Mouse (Mus musculus) heart, embryonic 13.5 days (tissue): ENCODE results near the gene Ccdc154. TPM values are rescaled to one million over a fixed set of nuclear protein-coding genes. Genes with fewer than 3 reads are reported as not detected.

Source experiments
- ATAC-seq: fragments of 200-750 bp; cut with Nextera tagmentation; 2 replicates; pipeline ENCODE4 v1.8.0; 2017; ENCODE audit warnings: moderate TSS enrichment; ENCODE audit not compliant: insufficient number of reproducible peaks, low FRiP score, low TSS enrichment; ENCODE audit errors: extremely low read depth
- H3K27ac ChIP-seq: fragments of 300-500 bp; sonication (generic); replicated peaks from 2 replicates; pipeline ENCODE4 v1.5.1; 2015; ENCODE audit warnings: moderate library complexity, mild to moderate bottlenecking, inconsistent platforms
- H3K27me3 ChIP-seq: fragments of 300-500 bp; sonication (generic); replicated peaks from 2 replicates; pipeline ENCODE4 v1.6.1; 2015; ENCODE audit warnings: mild to moderate bottlenecking, inconsistent platforms
- H3K36me3 ChIP-seq: fragments of 300-500 bp; sonication (generic); 2 replicates; pipeline ENCODE4 v1.6.1; 2015; ENCODE audit warnings: mild to moderate bottlenecking, inconsistent platforms
- H3K4me1 ChIP-seq: fragments of 300-500 bp; sonication (generic); 2 replicates; pipeline ENCODE4 v1.6.1; 2015; ENCODE audit warnings: inconsistent platforms
- H3K4me2 ChIP-seq: fragments of 300-500 bp; sonication (generic); 2 replicates; pipeline ENCODE4 v1.6.1; 2015; ENCODE audit warnings: inconsistent platforms, mild to moderate bottlenecking, moderate library complexity
- H3K4me3 ChIP-seq: fragments of 300-500 bp; sonication (generic); 2 replicates; pipeline ENCODE4 v1.5.1; 2015; ENCODE audit warnings: moderate library complexity, mild to moderate bottlenecking, inconsistent platforms
- H3K9ac ChIP-seq: fragments of 300-500 bp; sonication (generic); 2 replicates; pipeline ENCODE4 v1.6.1; 2015; ENCODE audit warnings: inconsistent platforms, mild to moderate bottlenecking, moderate library complexity
- H3K9me3 ChIP-seq: fragments of 300-500 bp; sonication (generic); 2 replicates; pipeline ENCODE4 v1.6.1; 2016; ENCODE audit warnings: inconsistent platforms
- WGBS: fragments of 180-500 bp; shearing (Covaris S2); methylation state at CpG from one replicate; pipeline ENCODE4 v1.1.7; 2015; ENCODE audit warnings: mixed read lengths; 5-methylcytosine and 5-hydroxymethylcytosine counted together
- polyA plus RNA-seq: library from polyadenylated mRNA; unstranded; fragments of >200 nt; fragmentation: Nextera tagmentation; extraction: Ambion mirVana; gene quantifications from 2 replicates; pipeline ENCODE4 v1.2.1, GENCODE M21; 2015

Ccdc154 gene
- polyA plus RNA-seq, 1 experiment from 2014 or later = not detected

DNA sequence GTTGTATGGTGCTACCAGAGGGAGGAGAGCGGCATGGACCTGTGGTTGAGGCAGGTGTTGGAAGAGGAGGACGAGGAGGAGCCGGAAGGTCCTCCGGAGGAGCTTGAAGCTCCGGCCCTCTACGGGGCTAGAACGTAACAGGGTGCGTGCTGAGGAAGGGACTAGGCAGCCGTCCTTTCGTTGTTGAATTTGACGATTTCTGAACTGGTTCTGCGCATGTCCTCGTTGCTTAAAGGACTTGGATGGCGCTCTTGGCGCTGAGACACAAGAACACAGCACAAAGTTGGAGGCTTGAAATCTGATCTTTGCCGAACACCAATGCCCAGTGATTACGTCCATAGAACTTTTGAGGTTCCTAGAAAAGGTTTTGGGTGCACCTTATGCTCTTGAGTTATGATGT is 22.7 kb downstream of the Ccdc154 start:
- Histone ChIP-seq H3K27me3 (peaks cover 24% of the 10 kb centered on the region), H3K9ac (peak overlapping the region; percentile 88), H3K4me2 (peak overlapping the region; percentile 90), H3K4me1 (peaks cover 42% of the 10 kb centered on the region), H3K9me3 (no peaks in the 10 kb centered on the region), H3K27ac (peak overlapping the region; percentile 91), H3K36me3 (peaks cover 7% of the 10 kb centered on the region; the same call in 1 of the 2 replicates), H3K4me3 (peak overlapping the region; percentile 74)
- no peak for ATAC-seq
- 8% methylated on average over 17 of the region's 17 CpGs for WGBS

DNA sequence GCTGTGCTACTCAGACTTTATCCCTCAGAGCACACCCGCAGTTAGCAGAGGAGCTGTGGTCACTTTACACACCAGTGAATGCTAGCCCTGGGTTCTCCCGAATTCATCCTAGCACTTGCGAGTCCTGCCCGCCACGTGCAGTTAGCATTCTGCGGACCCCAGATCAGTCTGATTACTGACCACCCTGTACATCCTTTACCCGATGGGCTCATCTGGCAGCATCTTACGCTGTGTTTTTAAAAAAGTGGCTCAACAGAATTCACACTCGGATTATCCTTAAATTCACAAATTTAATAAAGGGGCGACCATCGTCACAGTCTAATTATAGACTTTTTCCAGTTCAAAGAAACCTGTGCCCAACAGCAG is 25.5 kb downstream of the Ccdc154 start:
- H3K27me3 ChIP-seq = 0 out of 2 replicates have a peak, but pooled peaks cover 5% of the 10 kb centered on the region
- H3K9me3 ChIP-seq = no peaks in the 10 kb centered on the region
- H3K4me2 ChIP-seq = peak overlapping the region; percentile 77
- peaks cover 28% of the 10 kb centered on the region for H3K36me3 ChIP-seq
- peak overlapping the region; percentile 80 for H3K27ac ChIP-seq
- WGBS = 3% methylated on average over 11 of the region's 11 CpGs
- H3K4me3 ChIP-seq = peak overlapping the region; percentile 97
- H3K4me1 ChIP-seq = peaks cover 44% of the 10 kb centered on the region
- H3K9ac ChIP-seq = peak overlapping the region; percentile 98
- no peak for ATAC-seq

DNA sequence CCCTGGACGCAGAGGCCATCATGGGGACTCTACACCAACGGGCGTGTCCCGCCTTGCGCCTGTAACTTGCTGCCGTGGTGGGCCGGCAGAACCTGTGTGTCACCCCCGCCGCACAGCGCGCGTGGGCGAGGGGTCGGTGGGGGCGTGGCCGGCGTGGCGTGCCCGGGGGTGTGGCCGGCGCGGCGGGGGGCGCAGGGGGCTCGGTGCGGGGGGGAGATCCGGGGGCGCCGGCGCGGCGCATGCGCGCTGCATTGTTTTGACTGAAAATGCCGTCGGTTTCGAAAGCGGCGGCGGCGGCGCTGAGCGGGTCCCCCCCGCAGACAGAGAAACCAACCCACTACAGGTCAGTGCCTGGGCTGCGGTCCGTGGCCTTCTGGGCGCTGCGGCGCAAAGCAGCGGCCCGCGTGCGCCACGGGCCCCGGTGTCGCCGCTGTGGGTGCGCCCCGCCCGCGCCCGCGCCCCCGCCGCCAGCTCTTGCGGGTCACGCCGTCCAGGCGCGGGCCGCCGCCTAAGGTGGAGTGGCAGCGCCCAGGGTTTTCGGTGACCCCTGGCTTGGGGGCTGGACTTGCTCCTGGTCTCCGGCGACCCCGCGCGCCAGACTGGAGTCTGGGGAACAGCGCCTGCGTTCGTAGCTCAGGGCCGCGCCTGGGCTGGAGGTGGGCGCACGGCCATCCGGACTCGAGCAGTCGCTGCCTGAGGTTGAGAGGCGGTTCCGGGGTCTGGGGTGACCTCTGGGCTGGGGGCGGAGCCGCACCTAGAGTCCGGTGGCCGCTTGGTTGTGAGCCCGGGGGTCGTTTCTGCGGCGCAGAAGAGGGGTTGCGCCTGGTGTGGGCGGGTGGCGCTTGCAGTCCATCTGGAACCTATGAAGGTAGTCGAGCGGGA is 26.1 kb downstream of the Ccdc154 start, which contains the start of gene Unkl:
TSS of gene Unkl (plus strand) at position 248 of the 882 bp plus-strand sequence.
- peak within 1 kb of the TSS; percentile 98 for H3K9ac ChIP-seq
- 1% methylated on average over 82 of the region's 104 CpGs for WGBS

DNA sequence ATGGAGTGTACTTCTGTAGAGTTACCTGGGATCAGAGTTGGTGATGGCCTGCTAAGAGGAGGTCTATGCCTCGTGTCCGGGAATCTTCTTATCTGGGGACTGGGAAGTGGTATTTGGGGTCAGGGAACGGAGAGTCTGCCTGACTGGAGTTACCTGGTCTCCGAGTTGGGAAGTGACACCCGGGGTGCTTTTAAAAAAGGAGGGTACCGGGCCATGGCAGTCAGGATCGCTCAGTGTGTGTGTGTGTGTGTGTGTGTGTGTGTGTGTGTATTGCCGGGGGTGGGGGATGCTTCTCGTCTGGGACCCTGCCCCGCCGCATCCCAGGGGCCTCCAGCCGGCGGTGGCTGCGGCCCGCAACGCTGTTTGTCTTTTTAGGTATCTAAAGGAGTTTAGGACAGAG is 26.8 kb downstream of the Ccdc154 start:
- 2% methylated on average over 16 of the region's 16 CpGs for WGBS

More for the DNA sequence above, 26.1 kb downstream of the Ccdc154 start, which contains the start of gene Unkl:
- Histone ChIP-seq H3K4me3 (peak within 1 kb of the TSS; percentile 97), H3K4me1 (peaks cover 42% of the 10 kb centered on the region), H3K36me3 (peaks cover 29% of the 10 kb centered on the region), H3K27me3 (no peaks in the 10 kb centered on the region), H3K27ac (peak within 1 kb of the TSS; percentile 80), H3K4me2 (peak within 1 kb of the TSS; percentile 77), H3K9me3 (no peaks in the 10 kb centered on the region)
- peak; percentile 57; the same call in 1 of the 2 replicates for ATAC-seq

DNA sequence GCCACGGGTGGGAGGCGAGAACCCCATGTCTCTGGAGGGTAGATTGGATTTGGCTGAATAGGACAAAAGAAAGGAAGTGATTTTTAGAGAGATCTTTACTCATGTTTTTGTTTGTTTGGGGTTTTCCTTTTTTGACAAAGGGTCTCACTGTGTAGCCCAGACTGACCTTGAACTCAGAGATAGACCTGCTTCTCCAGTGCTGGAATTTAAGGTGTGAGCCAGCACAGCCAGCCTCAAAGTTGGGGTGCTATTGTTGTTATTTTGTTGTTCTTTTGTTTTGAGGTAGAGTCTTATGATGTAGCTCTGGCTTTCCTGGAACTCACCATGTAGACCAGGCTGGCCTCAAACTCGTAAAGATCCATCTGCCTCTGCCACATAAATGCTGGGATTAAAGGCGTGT is 40.1 kb downstream of the Ccdc154 start:
- Histone ChIP-seq H3K36me3 (peaks cover 92% of the 10 kb centered on the region), H3K27me3 (no peaks in the 10 kb centered on the region), H3K27ac (no peak overlapping the region), H3K9ac (no peak overlapping the region), H3K4me2 (no peak overlapping the region), H3K4me3 (no peak overlapping the region), H3K9me3 (no peaks in the 10 kb centered on the region), H3K4me1 (no peaks in the 10 kb centered on the region)
- no peak for ATAC-seq
- 93% methylated on average over 4 of the region's 4 CpGs for WGBS

More for the DNA sequence above, 26.8 kb downstream of the Ccdc154 start:
- Histone ChIP-seq H3K27me3 (no peaks in the 10 kb centered on the region), H3K9me3 (no peaks in the 10 kb centered on the region), H3K27ac (peak overlapping the region; percentile 80; the same call in 1 of the 2 replicates), H3K9ac (peak overlapping the region; percentile 98), H3K4me1 (peaks cover 36% of the 10 kb centered on the region), H3K36me3 (peaks cover 35% of the 10 kb centered on the region), H3K4me3 (peak overlapping the region; percentile 97), H3K4me2 (peak overlapping the region; percentile 77)
- ATAC-seq = no peak

DNA sequence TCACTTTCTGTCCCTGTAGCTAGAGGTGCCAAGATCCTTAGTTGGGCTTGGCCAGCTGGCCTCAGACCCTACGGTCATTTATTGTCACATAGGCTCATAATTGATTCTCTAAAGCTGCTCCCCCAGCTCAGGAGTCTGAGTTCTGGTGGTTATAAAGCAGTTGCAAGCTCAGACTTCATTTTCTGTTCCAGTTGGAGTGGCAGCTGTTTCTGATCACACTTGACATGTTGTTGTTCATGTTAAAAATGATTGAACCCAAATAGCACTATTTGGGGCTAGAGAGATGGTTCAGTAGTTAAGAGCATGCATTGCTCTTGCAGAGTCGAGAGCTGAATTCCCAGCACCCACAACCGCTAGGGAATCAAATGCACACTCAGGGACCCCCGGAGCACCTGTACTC is 47.7 kb downstream of the Ccdc154 start:
- 93% methylated on average over 4 of the region's 4 CpGs for WGBS

DNA sequence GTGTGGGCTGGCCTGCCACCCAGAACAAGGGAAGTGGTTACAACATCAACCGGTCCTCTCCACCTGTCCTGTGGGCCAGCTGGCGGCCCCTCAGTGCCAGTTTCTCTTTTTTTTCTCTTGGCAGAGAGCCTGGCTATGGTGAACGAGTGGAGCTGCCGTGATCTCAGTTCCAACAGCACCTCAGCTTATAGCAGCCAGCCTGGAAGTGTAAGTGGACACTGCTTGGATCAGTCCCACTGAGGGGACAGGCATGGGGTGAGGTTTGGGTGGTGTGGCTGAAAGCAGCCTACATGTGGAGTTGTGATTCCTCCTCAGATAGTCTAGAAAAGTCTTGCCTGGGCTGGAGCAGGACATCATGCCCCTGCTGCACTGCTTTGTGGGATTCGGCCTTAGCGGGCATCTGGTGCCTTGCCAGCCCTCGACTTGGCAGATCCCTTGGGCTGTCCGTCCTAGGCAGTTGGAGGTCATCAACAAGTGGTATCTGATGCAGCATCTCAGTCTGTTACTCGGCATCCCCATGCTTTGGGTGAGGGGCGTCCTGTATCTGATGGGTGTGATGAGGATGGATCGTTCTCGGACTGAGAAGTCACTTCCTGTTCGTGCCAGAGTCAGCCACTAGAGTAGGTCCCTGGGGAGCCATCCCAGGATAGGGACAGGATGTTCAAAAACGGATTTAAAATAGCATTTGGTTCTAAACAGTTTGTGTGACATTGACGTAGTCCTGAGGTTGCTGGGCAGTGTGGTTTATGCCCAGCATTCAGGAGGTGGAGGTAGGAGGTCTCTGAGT is 48.6 kb downstream of the Ccdc154 start:
- Histone ChIP-seq H3K9me3 (no peaks in the 10 kb centered on the region), H3K27ac (no peak overlapping the region), H3K27me3 (no peaks in the 10 kb centered on the region), H3K4me1 (no peaks in the 10 kb centered on the region), H3K4me3 (no peak overlapping the region), H3K9ac (no peak overlapping the region), H3K36me3 (peaks cover 98% of the 10 kb centered on the region), H3K4me2 (no peak overlapping the region)
- 76% methylated on average over 15 of the region's 15 CpGs for WGBS
- no peak for ATAC-seq

More for the DNA sequence above, 47.7 kb downstream of the Ccdc154 start:
- Histone ChIP-seq H3K4me3 (no peak overlapping the region), H3K36me3 (peaks cover 98% of the 10 kb centered on the region), H3K9ac (no peak overlapping the region), H3K4me2 (no peak overlapping the region), H3K27ac (no peak overlapping the region), H3K27me3 (no peaks in the 10 kb centered on the region), H3K9me3 (no peaks in the 10 kb centered on the region), H3K4me1 (no peaks in the 10 kb centered on the region)
- no peak for ATAC-seq

DNA sequence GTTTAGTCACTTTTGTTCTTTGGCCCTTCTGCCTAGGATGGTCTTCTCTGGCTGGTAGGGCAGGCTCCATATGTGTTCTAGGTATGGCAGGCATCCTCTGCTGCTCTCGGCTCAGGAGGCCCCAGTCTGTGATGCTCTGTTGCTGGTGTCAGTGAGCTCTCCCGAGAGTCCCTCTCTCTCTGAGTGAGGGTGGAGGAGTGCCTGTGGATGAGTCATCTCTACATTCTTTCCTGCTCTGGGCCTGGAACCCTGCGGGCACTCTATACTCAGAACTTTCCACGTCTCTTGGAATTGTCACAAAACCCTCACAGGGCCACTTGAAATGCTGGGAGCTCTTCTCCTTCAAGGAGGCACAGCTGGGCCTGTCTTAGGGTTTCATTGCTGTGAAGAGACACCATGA is 49.4 kb downstream of the Ccdc154 start:
- no peak overlapping the region for H3K4me2 ChIP-seq
- no peak overlapping the region for H3K9ac ChIP-seq
- no peaks in the 10 kb centered on the region for H3K9me3 ChIP-seq
- H3K4me1 ChIP-seq = no peaks in the 10 kb centered on the region
- no peak overlapping the region for H3K27ac ChIP-seq
- no peaks in the 10 kb centered on the region for H3K27me3 ChIP-seq
- no peak overlapping the region for H3K4me3 ChIP-seq
- ATAC-seq = no peak
- peaks cover 99% of the 10 kb centered on the region for H3K36me3 ChIP-seq
- WGBS = 60% methylated on average over 4 of the region's 4 CpGs

DNA sequence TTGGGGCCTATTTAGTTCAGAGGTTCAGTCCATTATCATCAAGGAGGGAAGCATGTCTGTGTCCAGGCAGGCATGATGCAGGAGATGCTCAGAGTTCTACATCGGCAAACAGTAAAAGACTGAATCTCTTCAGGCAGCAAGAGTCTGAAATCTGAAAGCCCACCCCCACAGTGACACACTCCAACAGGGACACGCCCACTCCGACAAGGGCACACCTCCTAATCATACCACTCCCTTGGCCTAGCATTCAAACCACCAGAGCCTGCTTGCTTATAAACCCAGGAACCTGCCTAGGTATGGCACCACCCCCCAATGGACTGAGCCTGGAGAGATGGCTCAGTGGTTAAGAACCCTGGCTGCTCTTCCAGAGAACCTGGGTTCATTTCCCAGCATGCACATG is 53.2 kb downstream of the Ccdc154 start:
- 84% methylated on average over 3 of the region's 3 CpGs for WGBS
- H3K36me3 ChIP-seq = peaks cover 97% of the 10 kb centered on the region

DNA sequence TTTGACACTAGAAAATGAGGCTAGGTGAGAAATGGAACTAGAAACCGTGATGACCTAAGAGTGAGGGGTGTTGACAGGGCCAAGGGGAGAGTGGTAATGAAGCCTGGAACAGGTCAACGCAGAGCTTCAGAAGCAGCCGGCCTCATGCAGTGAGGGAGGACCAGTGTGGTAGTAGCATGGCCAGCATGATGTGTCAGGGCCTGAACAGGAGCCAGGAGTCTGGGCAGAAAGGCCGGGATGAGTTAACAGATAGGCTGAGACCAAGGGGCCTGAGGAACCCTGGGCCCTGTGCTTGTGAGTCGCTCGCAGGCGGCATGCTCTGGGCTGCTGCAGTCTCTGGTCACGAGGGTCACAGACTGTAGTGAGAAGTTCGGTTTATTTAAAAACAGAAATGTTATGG is 56.7 kb downstream of the Ccdc154 start:
- WGBS = 76% methylated on average over 9 of the region's 9 CpGs
- Histone ChIP-seq H3K36me3 (peaks cover 64% of the 10 kb centered on the region), H3K4me1 (peaks cover 18% of the 10 kb centered on the region), H3K4me3 (no peak overlapping the region), H3K27me3 (0 out of 2 replicates have a peak, but pooled peaks cover 4% of the 10 kb centered on the region), H3K9ac (no peak overlapping the region), H3K27ac (no peak overlapping the region), H3K4me2 (no peak overlapping the region), H3K9me3 (no peaks in the 10 kb centered on the region)
- ATAC-seq = no peak

More for the DNA sequence above, 53.2 kb downstream of the Ccdc154 start:
- no peak overlapping the region for H3K4me3 ChIP-seq
- 0 out of 2 replicates have a peak, but pooled peaks cover under 1% of the 10 kb centered on the region for H3K27me3 ChIP-seq
- H3K9me3 ChIP-seq = no peaks in the 10 kb centered on the region
- no peak for ATAC-seq
- H3K27ac ChIP-seq = no peak overlapping the region
- no peaks in the 10 kb centered on the region for H3K4me1 ChIP-seq
- no peak overlapping the region for H3K9ac ChIP-seq
- H3K4me2 ChIP-seq = no peak overlapping the region
